Mouse (Mus musculus): ENCODE measurements around the gene Pilra.

- TF ChIP-seq CTCF (IDR thresholded peaks at IDR 0.05; ENCODE audit: insufficient read depth, low read depth, low read length) (no peak), POLR2A (IDR thresholded peaks at IDR 0.05; ENCODE audit: insufficient read depth, low read depth, low read length) (no peak)
Measured at GRCm38 (mm10) chr5:137831106-137831505, 5.0 kb downstream of the Pilra start.
